Mouse (Mus musculus) gastrocnemius, adult 2 months (tissue): ENCODE measurements around the gene Slc25a41. TPM values are rescaled to one million over a fixed set of nuclear protein-coding genes. Genes with fewer than 3 reads are reported as not detected.
"Not testable (repeated sequence)": the region's sequence is repeated elsewhere in the genome, so short reads cannot be mapped to it uniquely, and the experiment has no call there.

Experiments used
- DNase-seq: peaks from one replicate; pipeline ENCODE4 v3.0.0; 2022
- H3K27ac ChIP-seq: fragments of 200-600 bp; 2 replicates; pipeline ENCODE4 v1.8.1; 2022; ENCODE audit warnings: mild to moderate bottlenecking
- H3K4me3 ChIP-seq: fragments of 200-600 bp; 2 replicates; pipeline ENCODE4 v1.8.1; 2022; ENCODE audit warnings: mild to moderate bottlenecking, moderate library complexity
- CTCF ChIP-seq: fragments of 200-600 bp; IDR thresholded peaks from 2 replicates; pipeline ENCODE4 v1.8.1; 2022; ENCODE audit warnings: antibody characterized with exemption, mild to moderate bottlenecking, moderate library complexity
- intact Hi-C: fragments of 180-260 bp; cut with DNase I; formaldehyde crosslinking; loops from one replicate; pipeline ENCODE4 v1.15.1; 2025
- total RNA-seq, 2 experiments: library from RNA; stranded (reverse); gene quantifications; 2 replicates each; pipeline ENCODE4 v1.2.3; 2021

The Slc25a41 gene
- total RNA-seq, 2 experiments from 2014 or later: not detected

DNA sequence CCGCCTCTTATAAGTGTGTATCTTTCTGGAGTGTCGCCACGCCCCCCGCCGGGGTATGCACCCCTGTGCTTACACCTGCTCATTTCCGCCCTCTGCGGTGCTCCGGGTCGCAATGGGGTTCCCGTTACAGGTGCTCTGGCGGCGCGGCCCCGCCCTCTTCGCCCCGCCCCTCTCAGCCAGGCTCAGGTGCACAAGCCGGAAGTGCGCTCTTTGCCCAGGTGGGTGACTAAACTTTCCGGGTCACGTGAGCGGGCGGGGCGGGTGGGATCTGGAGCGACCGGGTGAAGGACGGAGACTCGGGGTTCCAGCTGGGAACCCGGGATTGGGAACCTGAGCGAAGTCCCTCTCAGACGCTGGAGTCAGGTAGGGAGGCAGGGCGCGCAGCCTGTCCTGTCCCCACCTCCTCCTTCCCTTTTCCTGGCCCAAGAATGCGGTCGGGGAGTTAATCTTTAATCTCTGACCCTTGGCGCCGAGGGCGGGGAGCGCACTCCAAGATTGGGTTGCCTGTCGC lies 20.6 kb upstream of the Slc25a41 start:
- Histone ChIP-seq H3K4me3 (peak overlapping the region; percentile 61), H3K27ac (no peak overlapping the region)
- no peak for TF ChIP-seq CTCF
- intact Hi-C loops: no loop called here
- peak; percentile 32 for DNase-seq

DNA sequence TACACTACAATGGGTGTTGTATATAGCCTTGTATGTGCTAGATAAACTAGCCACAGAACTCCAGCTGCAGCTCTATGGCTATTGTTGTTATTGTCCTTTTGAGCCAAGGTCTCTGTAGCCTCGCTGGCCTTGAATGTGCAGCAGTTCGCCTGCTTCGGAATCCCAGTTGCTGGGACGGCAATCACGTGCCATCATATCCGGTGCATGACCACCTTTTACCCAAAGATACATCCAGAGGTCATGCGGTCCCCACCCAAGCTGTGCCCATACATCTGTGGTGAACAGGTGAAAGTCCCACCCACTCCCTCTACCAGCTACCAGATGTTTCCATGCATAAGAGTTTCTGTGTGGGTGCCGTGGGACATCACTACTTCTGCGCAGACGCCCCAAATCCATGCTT lies 19.6 kb upstream of the Slc25a41 start:
- no peak for DNase-seq
- peak overlapping the region; percentile 89 for H3K4me3 ChIP-seq
- H3K27ac ChIP-seq: no peak overlapping the region
- TF ChIP-seq CTCF: no peak
- intact Hi-C loops: loop anchor here (2.0 kb wide), 1 partner anchor 106 kb away; no protein-coding TSS in a partner anchor

DNA sequence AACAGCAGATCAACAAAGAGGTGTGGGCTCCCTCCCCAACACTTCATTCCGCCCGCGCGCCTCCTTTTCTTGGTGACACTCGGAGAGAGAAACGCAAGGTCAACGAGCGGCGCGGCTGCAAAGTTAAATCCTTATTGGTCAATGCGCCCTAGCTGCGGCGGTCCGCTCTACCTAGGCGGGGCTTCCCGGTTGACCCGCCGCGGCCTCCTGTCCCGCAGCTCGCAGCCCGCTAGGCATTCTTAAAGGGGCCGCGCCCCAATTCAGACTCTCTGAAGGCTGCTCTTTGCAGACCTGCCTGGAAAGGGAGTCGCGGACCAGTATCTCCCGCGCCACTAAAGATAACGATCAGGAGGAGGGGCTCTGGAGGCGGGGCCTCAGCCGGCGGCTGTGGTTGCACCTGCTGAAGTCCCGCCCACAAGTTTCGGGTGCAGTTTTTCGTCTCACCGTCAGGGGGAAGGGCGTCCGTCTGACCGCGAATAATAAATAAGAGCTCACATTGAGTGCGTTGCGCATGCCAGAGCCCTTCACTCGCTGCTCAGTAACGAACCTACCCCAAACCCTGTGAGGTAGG lies 18.9 kb upstream of the Slc25a41 start:
- intact Hi-C loops: loop anchor here (2.0 kb wide), 1 partner anchor 106 kb away; no protein-coding TSS in a partner anchor
- Histone ChIP-seq H3K27ac (peak overlapping the region; percentile 87), H3K4me3 (peak overlapping the region; percentile 89)
- peak; percentile 97 for DNase-seq
- TF ChIP-seq CTCF: peak; percentile 82

DNA sequence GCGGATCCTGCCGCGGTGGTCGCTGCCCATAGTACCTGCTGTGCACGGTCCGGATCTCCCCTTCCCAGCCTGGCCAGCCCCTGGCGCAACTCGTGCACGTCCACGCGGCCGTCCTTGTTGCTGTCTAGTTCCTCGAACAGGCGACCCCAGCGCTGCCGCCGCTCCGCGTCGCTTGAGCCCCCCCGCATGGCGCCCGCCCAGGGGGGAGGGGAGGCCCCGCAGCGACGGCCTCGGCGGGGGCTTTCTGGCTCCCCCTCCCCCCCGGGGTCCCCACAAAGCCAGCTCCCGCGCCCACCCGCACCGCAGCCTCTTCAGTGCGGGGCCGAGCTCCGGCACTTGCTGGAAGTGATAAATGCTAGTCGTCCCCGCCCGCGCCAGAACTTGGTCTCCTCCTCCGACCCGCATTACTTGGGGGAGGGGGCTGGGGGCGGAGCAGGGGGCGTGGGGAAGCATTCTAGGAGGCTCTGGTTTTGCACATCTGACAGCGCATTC lies 18.1 kb upstream of the Slc25a41 start, which contains the start of gene Slc25a23:
TSS of gene Slc25a23 (minus strand) at position 378 of the 492 bp plus-strand sequence.
- no peak for TF ChIP-seq CTCF
- Histone ChIP-seq H3K4me3 (peak within 1 kb of the TSS; percentile 89), H3K27ac (peak within 1 kb of the TSS; percentile 87)
- intact Hi-C loops: loop anchor here (2.0 to 10.0 kb wide), 3 partner anchors 27 to 227 kb away; partner anchors contain the start of genes Rfx2 and Vav1
- DNase-seq: peak; percentile 84

DNA sequence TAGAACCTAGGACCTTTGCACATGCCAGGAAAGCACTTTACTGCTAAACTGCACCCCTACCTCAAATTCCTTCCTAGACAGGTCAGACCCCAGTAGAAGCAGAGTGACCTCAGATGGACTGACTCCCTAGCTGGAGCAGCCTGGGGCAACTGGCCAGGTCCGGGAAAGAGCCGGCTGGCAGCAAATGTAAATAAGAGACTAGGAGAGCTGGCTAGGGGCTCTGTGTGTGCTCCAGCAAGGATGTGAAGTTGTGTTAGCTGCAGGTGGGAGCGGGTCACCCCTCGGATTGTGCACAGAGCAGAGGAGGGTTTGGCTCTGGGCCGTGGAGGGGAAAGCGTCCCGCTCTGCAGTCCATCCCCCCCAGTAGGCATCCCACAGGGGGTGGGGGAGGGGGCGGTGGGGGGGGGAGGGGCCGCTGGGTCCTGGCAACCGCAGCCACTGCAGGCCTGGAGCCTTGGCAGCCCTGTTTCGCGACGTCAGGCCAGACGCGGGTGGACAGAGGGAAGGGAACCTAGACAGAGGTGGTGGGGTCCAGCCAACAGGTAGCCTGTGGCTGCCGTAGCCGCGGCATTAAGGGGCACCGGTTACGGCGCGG lies 17.5 kb upstream of the Slc25a41 start, which contains the start of gene Crb3:
TSS of gene Crb3 (plus strand) at position 215 of the 595 bp plus-strand sequence.
- Histone ChIP-seq H3K27ac (peak within 1 kb of the TSS; percentile 87), H3K4me3 (peak within 1 kb of the TSS; percentile 89)
- peak; percentile 69 for DNase-seq
- intact Hi-C loops: loop anchor here (2.0 to 10.0 kb wide), 3 partner anchors 26 to 227 kb away; partner anchors contain the start of genes Rfx2 and Vav1
- no peak for TF ChIP-seq CTCF

DNA sequence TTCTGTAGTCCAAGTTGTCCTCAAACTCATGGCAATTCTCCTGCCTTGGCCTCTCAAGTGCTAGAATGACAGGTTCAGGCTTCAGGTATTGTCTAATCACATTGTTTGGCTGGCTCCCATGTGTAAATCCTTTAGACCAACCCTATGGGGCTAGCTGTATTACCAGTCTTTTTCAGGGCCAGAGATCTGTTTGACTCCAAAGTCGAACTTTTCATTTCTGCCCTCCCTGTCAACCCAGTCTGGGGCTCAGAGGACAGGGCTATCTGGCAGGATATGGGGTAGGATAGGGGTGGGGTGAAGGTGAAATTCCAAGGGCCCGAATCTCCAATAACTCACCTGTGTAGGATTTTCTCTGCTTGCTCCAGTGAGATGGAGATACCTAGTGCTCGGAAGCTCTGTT lies 14.8 kb upstream of the Slc25a41 start:
- Histone ChIP-seq H3K4me3 (no peak overlapping the region), H3K27ac (no peak overlapping the region)
- no peak for TF ChIP-seq CTCF
- intact Hi-C loops: loop anchor here (5.0 to 10.0 kb wide), 2 partner anchors 219 to 224 kb away; partner anchors contain the start of genes Rfx2 and Vav1
- no peak for DNase-seq

DNA sequence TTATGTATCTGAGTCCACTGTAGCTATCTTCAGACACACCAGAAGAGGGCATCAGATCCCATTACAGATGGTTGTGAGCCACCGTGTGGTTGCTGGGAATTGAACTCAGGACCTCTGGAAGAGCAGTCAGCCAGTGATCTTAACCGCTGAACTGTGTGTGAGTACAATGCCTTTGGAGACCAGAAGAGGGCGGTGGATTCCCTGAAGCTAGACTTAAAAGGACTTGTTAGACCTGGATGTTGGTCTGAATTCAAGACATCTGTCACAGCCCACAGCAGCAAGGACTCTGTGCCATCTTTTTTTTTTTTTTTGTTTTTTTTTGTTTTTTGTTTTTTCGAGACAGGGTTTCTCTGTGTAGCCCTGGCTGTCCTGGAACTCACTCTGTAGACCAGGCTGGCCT lies 10.2 kb upstream of the Slc25a41 start:
- not testable (repeated sequence) for H3K27ac ChIP-seq, DNase-seq, H3K4me3 ChIP-seq
- peak; percentile 18; the same call in 1 of the 2 replicates for TF ChIP-seq CTCF
- intact Hi-C loops: loop anchor here (10.0 kb wide), 1 partner anchor 223 kb away; the partner anchor contains the start of gene Vav1

DNA sequence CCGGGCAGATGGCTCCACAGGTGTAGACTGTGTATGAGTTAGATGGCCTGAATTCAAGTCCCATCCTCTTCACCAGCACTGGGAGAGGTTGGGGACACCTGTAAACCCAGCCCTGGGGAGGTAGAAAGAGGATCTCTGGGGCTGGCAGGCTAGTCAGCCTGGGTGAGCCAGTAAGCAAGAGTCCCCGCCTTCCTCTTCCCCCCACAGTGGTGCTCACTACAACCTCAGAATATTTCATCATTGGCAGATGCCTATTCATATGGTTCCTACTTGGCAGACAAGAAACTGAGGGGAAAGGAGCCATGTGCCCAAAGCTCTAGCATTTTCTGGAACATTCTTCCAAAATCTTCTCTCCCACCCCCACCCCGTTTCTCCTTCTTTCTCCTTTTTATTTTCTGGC lies 7.4 kb upstream of the Slc25a41 start:
- TF ChIP-seq CTCF: no peak
- intact Hi-C loops: no loop called here
- H3K27ac ChIP-seq: no peak overlapping the region
- no peak for DNase-seq
- H3K4me3 ChIP-seq: no peak overlapping the region

DNA sequence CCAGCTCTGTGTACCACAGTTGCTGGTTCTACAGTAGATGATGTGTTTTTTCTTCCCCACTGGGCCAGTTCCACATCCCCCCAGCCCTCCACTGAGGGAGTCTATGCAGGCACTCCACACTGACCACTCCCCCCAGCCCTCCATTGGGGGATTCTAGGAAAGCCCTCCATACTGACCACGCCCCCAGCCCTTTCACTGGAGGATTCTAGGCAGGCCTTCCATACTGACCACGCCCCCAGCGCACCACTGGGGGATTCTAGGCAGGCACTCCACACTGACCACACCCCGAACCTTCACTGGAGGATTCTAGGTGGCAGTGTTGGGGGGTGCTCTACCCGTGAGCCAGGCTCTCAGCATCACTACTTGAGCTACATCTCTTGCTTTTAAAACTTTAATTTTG lies 6.0 kb upstream of the Slc25a41 start:
- intact Hi-C loops: no loop called here
- DNase-seq: no peak
- Histone ChIP-seq H3K27ac (no peak overlapping the region), H3K4me3 (no peak overlapping the region)
- TF ChIP-seq CTCF: no peak

DNA sequence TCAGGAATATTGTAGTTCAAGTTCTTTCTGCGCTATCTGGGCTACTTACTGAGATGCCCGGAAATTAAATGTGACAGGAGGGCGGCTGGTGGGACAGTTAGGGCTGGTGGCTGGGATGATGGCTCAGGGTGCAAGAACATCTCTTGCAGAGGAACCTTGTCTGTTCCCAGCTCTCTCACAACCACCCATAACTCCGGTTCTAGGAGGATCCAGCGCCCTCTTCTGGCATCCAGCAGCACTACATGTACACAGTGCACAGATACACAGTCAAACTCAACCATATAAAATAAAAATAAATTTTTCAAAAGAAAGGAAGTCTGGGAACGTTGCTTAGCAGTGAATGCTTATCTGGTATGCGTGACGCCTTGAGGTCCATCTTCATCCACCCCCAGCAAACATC lies 2.5 kb downstream of the Slc25a41 start:
- peak; percentile 26; the same call in 1 of the 2 replicates for TF ChIP-seq CTCF
- H3K27ac ChIP-seq: no peak overlapping the region
- no peak for DNase-seq
- H3K4me3 ChIP-seq: no peak overlapping the region
- intact Hi-C loops: no loop called here

DNA sequence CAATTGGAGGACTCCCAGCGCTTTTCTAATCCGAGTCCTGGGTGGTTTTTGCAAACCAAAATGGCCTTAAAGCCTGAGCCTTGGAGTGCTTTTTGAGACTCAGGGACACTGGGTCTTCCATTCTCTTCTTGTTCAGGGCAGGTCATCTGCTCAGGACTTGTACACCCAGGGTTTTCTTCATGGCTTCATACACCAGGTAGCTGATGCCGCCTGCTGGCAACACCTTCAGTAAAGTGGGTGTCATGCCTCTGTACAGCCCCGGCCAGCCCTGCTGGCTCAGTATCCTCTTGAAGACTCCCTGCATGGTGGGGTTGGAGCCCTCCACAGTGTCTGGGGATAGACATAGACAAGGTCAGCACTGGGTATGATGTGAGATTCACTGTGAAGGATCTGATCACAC lies 8.6 kb downstream of the Slc25a41 start:
- intact Hi-C loops: loop anchor here (2.0 kb wide), 1 partner anchor 26 kb away; the partner anchor contains the start of genes Crb3 and Slc25a23
- Histone ChIP-seq H3K27ac (peak overlapping the region; percentile 90), H3K4me3 (no peak overlapping the region)
- TF ChIP-seq CTCF: no peak
- DNase-seq: no peak

DNA sequence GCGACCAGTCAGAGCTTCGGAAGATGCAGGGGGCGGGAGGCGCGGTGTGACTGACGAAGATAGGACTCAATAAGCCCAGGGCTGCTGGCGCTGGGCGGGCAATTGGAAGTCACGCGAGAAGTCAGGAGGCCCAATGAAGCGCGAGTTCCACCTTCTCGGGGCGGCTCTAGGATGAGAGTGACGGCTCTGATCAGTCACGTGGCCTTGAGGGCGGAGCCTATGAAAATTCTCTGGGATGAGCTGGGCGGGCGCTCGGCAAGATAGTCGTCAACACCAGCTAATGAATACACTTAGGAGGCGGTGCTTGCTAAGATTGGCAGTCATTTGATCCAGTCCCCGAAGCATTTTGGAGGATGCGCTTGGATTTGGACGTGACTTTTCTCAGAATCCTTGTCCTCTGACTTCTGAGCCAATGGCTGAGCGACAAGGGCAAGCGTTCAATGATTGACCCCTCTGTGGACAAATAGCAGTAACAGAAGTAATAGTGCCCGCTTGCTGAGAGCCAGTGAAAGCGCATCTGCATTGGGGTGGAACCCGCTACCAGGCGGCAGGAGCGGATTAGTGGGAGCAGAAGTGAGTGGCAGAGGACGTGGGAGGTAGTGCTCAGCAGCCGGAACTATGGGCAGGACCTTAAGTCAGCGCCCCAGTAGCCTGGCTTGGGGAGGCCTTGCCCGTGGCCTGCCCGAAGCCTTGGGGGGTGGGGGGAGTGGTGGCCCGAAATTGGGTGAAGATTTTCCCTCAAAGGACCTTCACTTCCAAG lies 9.6 kb downstream of the Slc25a41 start:
- H3K4me3 ChIP-seq: peak overlapping the region; percentile 70
- H3K27ac ChIP-seq: peak overlapping the region; percentile 90
- peak; percentile 100 for DNase-seq
- intact Hi-C loops: loop anchor here (2.0 kb wide), 1 partner anchor 27 kb away; the partner anchor contains the start of genes Crb3 and Slc25a23
- TF ChIP-seq CTCF: no peak
